Comparison of ENCODE assay signal across 13 mouse cellular contexts in genomic region chr17:65607574-65608311, GRCm38 (mm10). TPM values are rescaled to one million over a fixed set of nuclear protein-coding genes. Genes with fewer than 3 reads are reported as not detected.
DNase-seq lines count a peak whose midpoint lies in the region; ATAC-seq and TF ChIP-seq lines count a peak whose summit lies in the region.
"Had no signal": no experiment of that assay in that cellular context is flagged by ENCODE, and none has a peak within 500 bp of the region (broad histone marks: within the 10 kb centered on the region; RNA-seq: fewer than 3 reads in every experiment).

No protein-coding gene starts in this region.

- no peaks in the 10 kb centered on the region for H3K27me3 ChIP-seq in kidney, embryonic 16.5 days (ENCODE audit: insufficient read depth, low read length)
- no peaks in the 10 kb centered on the region for H3K27me3 ChIP-seq in liver, embryonic 14.5 days (ENCODE audit: control insufficient read depth, insufficient read depth, low read length)
- no peaks in the 10 kb centered on the region for H3K27me3 ChIP-seq in midbrain, embryonic 16.5 days (ENCODE audit: control insufficient read depth, insufficient read depth, low read depth, low read length)
- H3K27me3 ChIP-seq: forebrain, embryonic 15.5 days had no signal

- WGBS in kidney, embryonic 16.5 days: 46% methylated on average over 7 of the region's 7 CpGs
- WGBS in bone marrow, adult 2 months: 27% methylated on average over 7 of the region's 7 CpGs
- 19% methylated on average over 7 of the region's 7 CpGs for whole genome bisulfite sequencing in liver, embryonic 14.5 days (ENCODE audit: insufficient replicate concordance)
- WGBS in midbrain, embryonic 16.5 days: 42% methylated on average over 7 of the region's 7 CpGs

- peak; percentile 17 to 45 for DNase-seq in kidney, postnatal 36 days
- DNase-seq in liver, embryonic 14.5 days (ENCODE audit: low read depth in 3 of 3, low spot score in 3 of 3): no peak
- DNase-seq in retina, postnatal 1 day: peak; percentile 43
- DNase-seq in cerebellum, postnatal 36 days: no peak
- DNase-seq: left cerebral cortex, postnatal 4 days; midbrain, embryonic 14.5 days; spleen, adult 18-20 months; thymus, postnatal 36 days had no signal

- H3K36me3 ChIP-seq in kidney, embryonic 16.5 days (ENCODE audit: insufficient read depth, low read length): no peaks in the 10 kb centered on the region
- no peaks in the 10 kb centered on the region; the same call in 1 of the 2 replicates for H3K36me3 ChIP-seq in liver, embryonic 14.5 days (replicated peaks; ENCODE audit: control insufficient read depth, insufficient read depth, low read depth)
- no peaks in the 10 kb centered on the region for H3K36me3 ChIP-seq in midbrain, embryonic 16.5 days (ENCODE audit: control insufficient read depth, insufficient read depth, low read length)
- H3K36me3 ChIP-seq: forebrain, embryonic 15.5 days; heart, embryonic 10.5 days had no signal

- TF ChIP-seq POLR2A in bone marrow, adult 2 months (IDR thresholded peaks at IDR 0.05; ENCODE audit: borderline replicate concordance, control insufficient read depth, low read depth, low read length): no peak

- peaks cover 50% of the 10 kb centered on the region for H3K4me1 ChIP-seq in kidney, embryonic 16.5 days (ENCODE audit: insufficient read depth, low read length)
- H3K4me1 ChIP-seq in bone marrow, adult 2 months (ENCODE audit: control insufficient read depth, insufficient read depth, low read length): peaks cover 13% of the 10 kb centered on the region
- peaks cover 55 to 68% of the 10 kb centered on the region in 2 experiments for H3K4me1 ChIP-seq in liver, embryonic 14.5 days (replicated peaks; ENCODE audit: control insufficient read depth in 2 of 2, insufficient read depth in 2 of 2, low read length in 1 of 2)
- peaks cover 42% of the 10 kb centered on the region for H3K4me1 ChIP-seq in midbrain, embryonic 16.5 days (ENCODE audit: control insufficient read depth, insufficient read depth, low read length)

- ATAC-seq in kidney, embryonic 16.5 days (ENCODE audit: low FRiP score, low TSS enrichment): no peak
- no peak for ATAC-seq in liver, embryonic 14.5 days (ENCODE audit: insufficient read depth)
- ATAC-seq in midbrain, embryonic 16.5 days: no peak
- ATAC-seq: forebrain, embryonic 15.5 days had no signal

- no peak overlapping the region for H3K4me3 ChIP-seq in kidney, embryonic 16.5 days (ENCODE audit: low read length)
- H3K4me3 ChIP-seq in bone marrow, adult 2 months (replicated peaks; ENCODE audit: control insufficient read depth, low read depth, low read length): no peak overlapping the region
- no peak overlapping the region for H3K4me3 ChIP-seq in liver, embryonic 14.5 days (ENCODE audit: insufficient read depth in 1 of 2, low read depth in 2 of 2, low read length in 2 of 2)
- H3K4me3 ChIP-seq in midbrain, embryonic 16.5 days (ENCODE audit: low read depth, low read length): no peak overlapping the region
- H3K4me3 ChIP-seq: forebrain, embryonic 15.5 days; heart, embryonic 10.5 days had no signal

- H3K4me2 ChIP-seq in kidney, embryonic 16.5 days (replicated peaks; ENCODE audit: low read depth, low read length): no peak overlapping the region
- H3K4me2 ChIP-seq in liver, embryonic 14.5 days (ENCODE audit: low read depth): peak overlapping the region; percentile 48
- no peak overlapping the region for H3K4me2 ChIP-seq in midbrain, embryonic 16.5 days (ENCODE audit: low read length)
- H3K4me2 ChIP-seq: forebrain, embryonic 15.5 days had no signal

- H3K9me3 ChIP-seq in kidney, embryonic 16.5 days (ENCODE audit: low read length): no peaks in the 10 kb centered on the region
- no peaks in the 10 kb centered on the region for H3K9me3 ChIP-seq in liver, embryonic 14.5 days (ENCODE audit: control insufficient read depth, low read length)
- no peaks in the 10 kb centered on the region for H3K9me3 ChIP-seq in midbrain, embryonic 16.5 days (replicated peaks; ENCODE audit: control insufficient read depth, low read length, poor library complexity, severe bottlenecking)
- H3K9me3 ChIP-seq: forebrain, embryonic 15.5 days; heart, embryonic 10.5 days had no signal

- TF ChIP-seq EP300 in liver, embryonic 14.5 days (IDR thresholded peaks at IDR 0.05; ENCODE audit: low read depth): no peak

- no peak overlapping the region for H3K9ac ChIP-seq in kidney, embryonic 16.5 days (replicated peaks; ENCODE audit: low read length)
- H3K9ac ChIP-seq in liver, embryonic 14.5 days (replicated peaks): 0 out of 2 replicates have a peak overlapping the region, but pooled peaks have one; percentile 16
- no peak overlapping the region for H3K9ac ChIP-seq in midbrain, embryonic 16.5 days (ENCODE audit: low read depth, low read length)
- H3K9ac ChIP-seq: forebrain, embryonic 15.5 days had no signal

- TF ChIP-seq CTCF in bone marrow, adult 2 months (IDR thresholded peaks at IDR 0.05; ENCODE audit: control insufficient read depth, insufficient read depth, low read length): no peak
- no peak for TF ChIP-seq CTCF in liver, embryonic 14.5 days (IDR thresholded peaks at IDR 0.05; ENCODE audit: low read depth)

- no peak overlapping the region for H3K27ac ChIP-seq in kidney, embryonic 16.5 days (ENCODE audit: low read length)
- H3K27ac ChIP-seq in bone marrow, adult 2 months (ENCODE audit: control insufficient read depth, insufficient read depth, low read depth, low read length, poor library complexity): peak overlapping the region; percentile 52; the same call in 1 of the 2 replicates
- peak overlapping the region; percentile 25; the same call in 1 of the 2 replicates for H3K27ac ChIP-seq in liver, embryonic 14.5 days
- H3K27ac ChIP-seq in midbrain, embryonic 16.5 days (ENCODE audit: low read length): no peak overlapping the region
- H3K27ac ChIP-seq: forebrain, embryonic 15.5 days; heart, embryonic 10.5 days had no signal

RNA-seq across cellular contexts. Expression of gene Vapa, which starts 5.6 kb away (rescaled TPM):
- 160 and 165 TPM in 2 replicates for polyA plus RNA-seq in kidney, embryonic 16.5 days (2015; fragmentation: Nextera tagmentation; extraction: Ambion mirVana)
- polyA plus RNA-seq in bone marrow, adult 2 months (2011; ENCODE audit: insufficient read depth, insufficient read length, low replicate concordance, missing spikeins): 30.7 and 60.4 TPM in 2 replicates
- polyA plus RNA-seq in liver, embryonic 14.5 days (2012; rRNA removed): 9.0 and 17.1 TPM in 2 replicates
- 60.6 and 62.9 TPM in 2 replicates for polyA plus RNA-seq in liver, embryonic 14.5 days (2014; fragmentation: Nextera tagmentation; extraction: Ambion mirVana)
- polyA plus RNA-seq in midbrain, embryonic 16.5 days (2015; fragmentation: Nextera tagmentation; extraction: Ambion mirVana): 275 and 287 TPM in 2 replicates

RNA-seq across cellular contexts. Expression of gene Txndc2, which starts 34.2 kb away (rescaled TPM):
- polyA plus RNA-seq in kidney, embryonic 16.5 days (2015; fragmentation: Nextera tagmentation; extraction: Ambion mirVana): 0.09 TPM in 1 of 2 replicates, not detected in the other
- polyA plus RNA-seq in bone marrow, adult 2 months (2011; ENCODE audit: insufficient read depth, insufficient read length, low replicate concordance, missing spikeins): not detected in 2 replicates
- not detected in 2 replicates for polyA plus RNA-seq in liver, embryonic 14.5 days (2012; rRNA removed)
- not detected in 2 replicates for polyA plus RNA-seq in liver, embryonic 14.5 days (2014; fragmentation: Nextera tagmentation; extraction: Ambion mirVana)
- not detected in 2 replicates for polyA plus RNA-seq in midbrain, embryonic 16.5 days (2015; fragmentation: Nextera tagmentation; extraction: Ambion mirVana)
- polyA plus RNA-seq: heart, embryonic 10.5 days had no signal

Comparison
In these comparisons a context has a peak if more than half of its experiments do, and no peak if none do; other contexts are left out.
1. DNase-seq: peak in kidney, postnatal 36 days (2 of 2) and retina, postnatal 1 day (single experiment); none in liver, embryonic 14.5 days (0 of 3) and cerebellum, postnatal 36 days (0 of 2).
2. H3K27ac ChIP-seq: peak in bone marrow, adult 2 months (single experiment) and liver, embryonic 14.5 days (single experiment); none in kidney, embryonic 16.5 days (single experiment) and midbrain, embryonic 16.5 days (single experiment).